Mouse (Mus musculus) kidney, postnatal 0 days (tissue): Measurements from ENCODE around the gene Zfp36l1. TPM values are rescaled to one million over a fixed set of nuclear protein-coding genes. Genes with fewer than 3 reads are reported as not detected.
A peak's percentile ranks its signal among the peaks of the same experiment; 100 is the strongest.

Experiments
- ATAC-seq: fragments of 200-750 bp; cut with Nextera tagmentation; replicated peaks from 2 replicates; pipeline ENCODE4 v1.8.0; 2017; ENCODE audit warnings: low read depth, moderate number of reproducible peaks, moderate TSS enrichment, moderate library complexity; ENCODE audit not compliant: low FRiP score
- DNase-seq: peaks from one replicate; pipeline ENCODE4 v3.0.0-alpha.2; 2016; ENCODE audit warnings: low spot score
- H3K27ac ChIP-seq: fragments of 300-500 bp; sonication (generic); 2 replicates; pipeline ENCODE4 v1.5.1; 2014; ENCODE audit warnings: mild to moderate bottlenecking
- H3K27me3 ChIP-seq: fragments of 300-500 bp; sonication (generic); 2 replicates; pipeline ENCODE4 v1.6.1; 2014; ENCODE audit warnings: low read length, mixed read lengths; ENCODE audit not compliant: insufficient read depth
- H3K36me3 ChIP-seq: fragments of 300-500 bp; sonication (generic); 2 replicates; pipeline ENCODE4 v1.6.1; 2014; ENCODE audit warnings: low read length, mixed read lengths; ENCODE audit not compliant: insufficient read depth
- H3K4me1 ChIP-seq: fragments of 300-500 bp; sonication (generic); replicated peaks from 2 replicates; pipeline ENCODE4 v1.6.1; 2014; ENCODE audit warnings: antibody characterized with exemption, low read length, mixed read lengths; ENCODE audit not compliant: insufficient read depth
- H3K4me2 ChIP-seq: fragments of 300-500 bp; sonication (generic); 2 replicates; pipeline ENCODE4 v1.6.1; 2014; ENCODE audit warnings: mild to moderate bottlenecking, low read length, moderate library complexity, mixed read lengths
- H3K4me3 ChIP-seq: fragments of 300-500 bp; sonication (generic); replicated peaks from 2 replicates; pipeline ENCODE4 v1.5.1; 2014; ENCODE audit warnings: low read depth, low read length
- H3K9ac ChIP-seq: fragments of 300-500 bp; sonication (generic); 2 replicates; pipeline ENCODE4 v1.6.1; 2014; ENCODE audit warnings: low read depth, low read length
- H3K9me3 ChIP-seq: fragments of 300-500 bp; sonication (generic); replicated peaks from 2 replicates; pipeline ENCODE4 v1.6.1; 2016; ENCODE audit warnings: low read length, inconsistent platforms, mixed read lengths
- CTCF ChIP-seq: IDR thresholded peaks from 2 replicates; pipeline ENCODE4 v1.5.1; 2016; ENCODE audit warnings: antibody characterized with exemption, low read depth, mild to moderate bottlenecking, moderate library complexity
- WGBS: fragments of 180-500 bp; shearing (Covaris S2); extraction: QIAGEN DNeasy Blood & Tissue Kit; methylation state at CpG from one replicate; pipeline ENCODE4 v1.1.7; 2014; 5-methylcytosine and 5-hydroxymethylcytosine counted together
- polyA plus RNA-seq: library from polyadenylated mRNA; unstranded; fragments of >200 nt; fragmentation: Nextera tagmentation; extraction: Ambion mirVana; gene quantifications from 2 replicates; pipeline ENCODE4 v1.2.1, GENCODE M21; 2015

Zfp36l1 gene
- polyA plus RNA-seq, 1 experiment from 2014 or later = 160 TPM

- DNase-seq (peak; percentile 74), ATAC-seq (peak; percentile 37; the same call in 1 of the 2 replicates)
- H3K4me2 ChIP-seq = no peak overlapping the region
- no peaks in the 10 kb centered on the region for H3K9me3 ChIP-seq
- no peak overlapping the region for H3K9ac ChIP-seq
- TF ChIP-seq CTCF = peak; percentile 61
- peaks cover 27% of the 10 kb centered on the region for H3K4me1 ChIP-seq
- 6% methylated on average over 6 of the region's 6 CpGs for WGBS
- H3K27ac ChIP-seq = peak overlapping the region; percentile 78
- H3K36me3 ChIP-seq = no peaks in the 10 kb centered on the region
- no peaks in the 10 kb centered on the region for H3K27me3 ChIP-seq
- no peak overlapping the region for H3K4me3 ChIP-seq
Observed at GRCm38 (mm10) chr12:80062410-80063401, 50.1 kb downstream of the Zfp36l1 start.

- ATAC-seq = peak; percentile 30; the same call in 1 of the 2 replicates
- Histone ChIP-seq H3K4me1 (peaks cover 27% of the 10 kb centered on the region), H3K9me3 (no peaks in the 10 kb centered on the region), H3K27me3 (no peaks in the 10 kb centered on the region), H3K27ac (peak overlapping the region; percentile 78; the same call in 1 of the 2 replicates), H3K9ac (no peak overlapping the region), H3K4me3 (no peak overlapping the region), H3K4me2 (no peak overlapping the region), H3K36me3 (no peaks in the 10 kb centered on the region)
- WGBS = 27% methylated on average over 5 of the region's 5 CpGs
- no peak for DNase-seq
- TF ChIP-seq CTCF = no peak
Observed at GRCm38 (mm10) chr12:80061810-80062209, 51.0 kb downstream of the Zfp36l1 start.

- Histone ChIP-seq H3K27ac (no peak overlapping the region), H3K36me3 (no peaks in the 10 kb centered on the region), H3K4me3 (no peak overlapping the region), H3K9me3 (no peaks in the 10 kb centered on the region), H3K27me3 (no peaks in the 10 kb centered on the region), H3K4me1 (peaks cover 27% of the 10 kb centered on the region), H3K4me2 (no peak overlapping the region), H3K9ac (no peak overlapping the region)
- no peak for TF ChIP-seq CTCF
- no peak for DNase-seq
- no peak for ATAC-seq
- 18% methylated on average over 1 of the region's 1 CpGs for WGBS
Observed at GRCm38 (mm10) chr12:80060809-80061208, 52.0 kb downstream of the Zfp36l1 start.

GRCm38 (mm10) chr12:80060338-80060737 lies 52.5 kb downstream of the Zfp36l1 start:
- DNase-seq (no peak), ATAC-seq (no peak)
- no peak overlapping the region for H3K4me3 ChIP-seq
- no peak overlapping the region for H3K4me2 ChIP-seq
- H3K27me3 ChIP-seq = no peaks in the 10 kb centered on the region
- no peaks in the 10 kb centered on the region for H3K9me3 ChIP-seq
- H3K27ac ChIP-seq = peak overlapping the region; percentile 54; the same call in 1 of the 2 replicates
- peaks cover 27% of the 10 kb centered on the region for H3K4me1 ChIP-seq
- TF ChIP-seq CTCF = no peak
- 37% methylated on average over 9 of the region's 9 CpGs for WGBS
- H3K9ac ChIP-seq = no peak overlapping the region
- no peaks in the 10 kb centered on the region for H3K36me3 ChIP-seq

GRCm38 (mm10) chr12:80059773-80060328 lies 53.0 kb downstream of the Zfp36l1 start:
- H3K27me3 ChIP-seq = no peaks in the 10 kb centered on the region
- TF ChIP-seq CTCF = no peak
- H3K36me3 ChIP-seq = no peaks in the 10 kb centered on the region
- H3K27ac ChIP-seq = peak overlapping the region; percentile 54; the same call in 1 of the 2 replicates
- no peak overlapping the region for H3K4me3 ChIP-seq
- H3K9me3 ChIP-seq = no peaks in the 10 kb centered on the region
- WGBS = 21% methylated on average over 5 of the region's 5 CpGs
- no peak overlapping the region for H3K9ac ChIP-seq
- H3K4me1 ChIP-seq = peaks cover 27% of the 10 kb centered on the region
- no peak for ATAC-seq
- no peak overlapping the region for H3K4me2 ChIP-seq
- peak; percentile 59 for DNase-seq

Other genes with a start within 250 kb of the Zfp36l1 start
- 32.5 and 37.1 TPM in 2 replicates for gene Actn1, start 147.4 kb upstream of the Zfp36l1 start, polyA plus RNA-seq